Mouse (Mus musculus) 3T3-L1 (cell line): Measurements from ENCODE around the gene Tnik.

Source experiments
- DNase-seq: peaks from one replicate; pipeline ENCODE4 v3.0.0-alpha.2; 2015; ENCODE audit warnings: low read depth, low spot score

Tnik gene

GRCm38 (mm10) chr3:28264841-28265150 lies 1.8 kb downstream of the Tnik start:
- no peak for DNase-seq

- no peak for DNase-seq
Observed at GRCm38 (mm10) chr3:28265183-28265582, 2.2 kb downstream of the Tnik start.

DNA sequence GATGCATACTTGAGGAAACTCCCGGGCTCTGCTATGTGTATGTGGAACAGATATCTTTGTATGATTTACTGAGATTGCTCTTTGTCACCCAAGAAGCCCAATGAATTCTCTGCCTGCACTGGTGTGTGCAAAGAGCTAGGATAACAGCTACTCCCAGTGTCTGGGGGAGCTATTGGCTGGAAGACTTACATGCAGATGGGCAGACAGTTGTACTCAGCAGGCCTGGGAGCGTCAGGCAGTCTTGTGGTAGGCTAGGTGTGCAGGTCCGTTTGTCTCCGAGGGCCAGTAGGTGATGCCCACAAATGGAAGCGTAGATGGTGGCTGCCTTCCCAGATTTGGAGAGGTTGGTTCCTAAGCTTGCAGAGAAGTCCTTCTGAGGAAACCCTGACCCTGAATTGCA lies 2.6 kb downstream of the Tnik start:
- DNase-seq = no peak

GRCm38 (mm10) chr3:28267211-28267610 lies 4.2 kb downstream of the Tnik start:
- DNase-seq = no peak

- DNase-seq = no peak
Observed at GRCm38 (mm10) chr3:28269716-28270115, 6.7 kb downstream of the Tnik start.

GRCm38 (mm10) chr3:28271884-28272283 lies 8.9 kb downstream of the Tnik start:
- DNase-seq = no peak

- DNase-seq = no peak
Observed at GRCm38 (mm10) chr3:28274763-28275162, 11.7 kb downstream of the Tnik start.

- DNase-seq = no peak
Observed at GRCm38 (mm10) chr3:28289693-28290092, 26.7 kb downstream of the Tnik start.

- DNase-seq = no peak
Observed at GRCm38 (mm10) chr3:28301378-28301777, 38.4 kb downstream of the Tnik start.

GRCm38 (mm10) chr3:28303915-28304314 lies 40.9 kb downstream of the Tnik start:
- DNase-seq = no peak

DNA sequence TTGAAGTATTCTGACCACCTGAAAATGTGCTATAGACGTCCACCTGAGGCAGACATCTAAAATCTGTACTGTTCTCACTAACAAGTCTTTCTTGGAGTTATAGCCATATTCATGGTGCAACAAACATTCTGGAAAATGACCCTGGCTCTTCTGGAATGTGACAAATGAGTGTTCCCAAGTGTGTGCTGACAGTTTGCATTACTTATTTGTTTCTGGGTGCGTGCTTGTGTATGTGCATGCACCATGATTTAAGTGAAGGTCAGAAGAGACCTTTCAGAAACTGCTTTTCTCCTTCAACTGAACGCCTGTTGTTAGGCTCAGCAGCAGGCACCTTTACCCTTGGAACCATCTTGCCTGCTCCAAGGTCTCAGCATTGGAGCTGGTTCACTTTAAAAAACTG lies 43.8 kb downstream of the Tnik start:
- no peak for DNase-seq

DNA sequence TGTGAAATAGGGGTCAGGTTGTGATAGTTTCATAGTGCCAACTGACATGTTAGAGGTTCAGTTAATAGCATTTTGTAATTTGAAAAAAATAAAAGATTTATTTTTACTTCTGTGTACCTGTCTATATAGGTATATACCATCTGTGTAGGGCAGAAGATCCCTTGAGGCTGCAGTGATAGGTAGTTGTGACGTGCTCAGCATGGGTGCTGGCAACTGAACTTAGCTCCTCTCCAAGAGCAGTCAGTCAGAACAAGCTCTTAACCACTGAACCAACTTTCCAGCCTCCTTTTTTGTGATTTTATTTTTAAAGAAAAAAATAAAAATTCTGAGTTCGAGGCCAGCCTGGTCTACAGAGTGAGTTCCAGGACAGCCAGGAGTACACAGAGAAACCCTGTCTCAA lies 51.4 kb downstream of the Tnik start:
- no peak for DNase-seq

DNA sequence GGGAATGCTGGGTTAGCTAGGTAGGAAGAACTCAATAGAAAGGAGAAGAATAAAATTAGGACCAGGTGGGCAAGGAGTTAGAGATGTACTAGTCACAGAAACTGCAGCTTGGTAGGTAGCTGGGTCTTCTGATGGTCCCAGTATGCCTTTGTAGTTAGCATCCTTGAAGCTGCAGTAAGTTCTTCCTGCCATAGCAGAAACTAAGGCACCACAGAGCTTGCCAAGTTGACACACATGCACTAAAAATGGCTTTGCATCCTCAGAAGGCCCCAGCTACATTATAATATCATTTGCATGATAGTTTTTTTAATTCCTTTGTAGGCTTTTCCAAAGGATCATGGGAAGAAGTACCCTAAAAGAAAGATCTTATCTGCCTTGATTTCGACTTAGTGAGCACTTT lies 54.3 kb downstream of the Tnik start:
- DNase-seq = no peak

- no peak for DNase-seq
Observed at GRCm38 (mm10) chr3:28321635-28322034, 58.6 kb downstream of the Tnik start.

GRCm38 (mm10) chr3:28325613-28326233 lies 62.7 kb downstream of the Tnik start:
- no peak for DNase-seq

DNA sequence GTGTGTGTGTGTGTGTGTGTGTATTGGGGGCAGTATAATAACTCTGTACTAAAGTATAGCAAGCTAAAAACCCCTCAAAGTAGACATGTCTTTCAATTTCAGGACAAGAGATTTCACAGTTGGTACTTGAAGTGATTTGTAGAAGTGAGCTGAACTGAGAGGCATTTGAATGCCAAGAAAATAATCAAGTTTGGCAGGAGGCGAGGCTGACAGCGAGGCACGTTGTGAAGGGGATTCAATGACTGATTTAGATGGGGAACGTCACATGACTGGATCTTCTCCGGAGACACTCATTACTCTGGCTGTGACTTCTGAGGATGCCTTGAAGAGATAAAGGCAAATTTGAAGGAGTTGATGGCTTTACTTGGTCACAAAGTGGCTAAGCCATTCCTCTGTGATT lies 69.3 kb downstream of the Tnik start:
- no peak for DNase-seq

DNA sequence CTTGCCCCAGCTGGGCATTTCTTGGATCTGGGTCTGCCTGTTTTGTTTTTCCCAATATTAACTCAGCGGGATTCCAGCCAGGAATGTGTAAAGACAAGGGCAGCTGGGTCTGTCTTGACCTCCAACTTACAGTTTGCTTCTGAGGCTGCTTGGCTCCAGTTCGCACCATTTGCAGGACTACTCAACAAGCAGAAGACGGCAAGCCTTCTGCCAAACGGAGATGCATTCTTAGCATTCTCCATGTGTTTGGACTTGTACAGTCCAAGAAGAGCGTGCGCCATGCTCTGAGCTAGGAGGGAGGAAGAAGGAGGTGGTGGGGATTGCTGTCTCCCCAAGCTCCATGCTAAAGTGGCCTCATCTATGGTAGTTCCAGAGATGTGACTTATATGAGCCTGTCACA lies 70.9 kb downstream of the Tnik start:
- no peak for DNase-seq

- no peak for DNase-seq
Observed at GRCm38 (mm10) chr3:28334547-28334946, 71.5 kb downstream of the Tnik start.

- no peak for DNase-seq
Observed at GRCm38 (mm10) chr3:28340071-28340470, 77.1 kb downstream of the Tnik start.

- DNase-seq = no peak
Observed at GRCm38 (mm10) chr3:28343204-28343603, 80.2 kb downstream of the Tnik start.

GRCm38 (mm10) chr3:28343661-28344060 lies 80.6 kb downstream of the Tnik start:
- no peak for DNase-seq

- no peak for DNase-seq
Observed at GRCm38 (mm10) chr3:28345446-28345845, 82.4 kb downstream of the Tnik start.

DNA sequence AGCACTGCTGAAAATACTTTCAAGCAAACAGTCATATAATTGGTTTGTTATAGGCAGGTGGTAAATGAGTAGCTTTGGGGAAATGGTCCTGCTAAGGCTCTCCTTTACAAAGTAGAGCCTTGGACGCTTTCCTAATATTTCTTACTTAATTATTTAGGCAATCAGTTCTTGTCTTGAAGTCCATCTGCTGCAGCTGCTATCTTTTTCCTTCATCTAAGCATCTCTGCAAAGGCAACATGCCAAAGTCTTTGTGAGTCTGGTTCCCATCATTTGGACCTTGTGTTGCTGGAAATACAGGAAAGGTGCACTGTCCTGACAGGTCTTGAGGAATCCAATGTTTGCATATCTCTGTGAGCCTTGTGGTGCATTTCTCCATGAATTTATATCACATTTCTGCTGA lies 82.9 kb downstream of the Tnik start:
- DNase-seq = no peak

GRCm38 (mm10) chr3:28346476-28346875 lies 83.5 kb downstream of the Tnik start:
- no peak for DNase-seq
